Mouse (Mus musculus): ENCODE results near the gene Col16a1. TPM values are rescaled to one million over a fixed set of nuclear protein-coding genes. Genes with fewer than 3 reads are reported as not detected.

The Col16a1 gene
- total RNA-seq, 2 experiments from 2014 or later = 17.1 to 19.8 TPM

GRCm38 (mm10) chr4:130036573-130037401 lies 10.9 kb upstream of the Col16a1 start:
- DNase-seq (ENCODE audit: extremely low spot score in 1 of 2, low spot score in 2 of 2) = peak in 1 of 2 experiments; percentile 78
- intact Hi-C loops (cut with DNase I) = loop anchor here (2.0 to 5.0 kb wide), 3 partner anchors 28 to 156 kb away; no protein-coding TSS in a partner anchor

DNA sequence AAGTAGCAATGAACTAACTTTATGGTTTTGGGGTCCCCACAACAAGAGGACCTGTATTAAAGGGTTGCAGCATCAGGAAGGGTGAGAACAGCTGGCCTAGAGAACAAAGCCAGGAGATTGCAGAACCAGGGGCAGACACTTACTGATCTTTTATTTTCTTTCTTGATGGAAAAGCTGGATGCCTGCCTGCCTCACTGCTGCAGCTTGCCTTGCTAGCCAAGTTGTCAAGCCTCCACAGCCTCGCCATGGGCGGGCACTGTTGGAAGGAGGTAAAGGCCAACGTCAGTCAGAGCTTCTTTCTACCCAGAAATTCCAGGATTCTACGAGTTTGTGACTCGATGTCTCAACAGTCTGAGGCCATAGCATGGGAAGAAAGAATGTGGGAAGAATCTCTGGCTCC lies 8.3 kb upstream of the Col16a1 start:
- intact Hi-C loops (cut with DNase I) = loop anchor here (5.0 kb wide), 1 partner anchor 153 kb away; no protein-coding TSS in a partner anchor
- DNase-seq (ENCODE audit: extremely low spot score in 1 of 2, low spot score in 2 of 2) = no peak

DNA sequence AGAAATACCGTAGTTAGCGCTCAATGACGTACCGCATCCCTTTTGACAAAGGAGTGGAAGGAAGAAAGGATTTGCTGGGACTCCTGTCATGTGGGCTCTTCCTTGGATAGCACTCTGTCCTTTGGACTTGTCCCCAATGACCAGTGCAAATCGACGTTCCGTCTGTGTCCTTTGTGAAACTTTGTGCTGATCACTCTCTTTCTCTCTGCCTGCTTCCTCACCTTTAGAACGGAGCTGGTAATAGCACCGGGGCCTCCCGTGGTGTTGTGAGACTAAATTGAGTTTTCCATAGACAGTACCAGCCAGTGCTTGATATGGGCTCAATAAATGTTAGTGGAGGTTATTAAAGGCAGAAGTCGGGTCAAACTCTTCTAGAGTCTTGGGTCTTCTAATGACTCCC lies 6.6 kb upstream of the Col16a1 start:
- no peak for DNase-seq (ENCODE audit: extremely low spot score in 1 of 2, low spot score in 2 of 2)
- intact Hi-C loops (cut with DNase I) = no loop called here

GRCm38 (mm10) chr4:130044211-130044610 lies 3.4 kb upstream of the Col16a1 start:
- intact Hi-C loops (cut with DNase I) = no loop called here
- no peak for DNase-seq (ENCODE audit: extremely low spot score in 1 of 2, low spot score in 2 of 2)

DNA sequence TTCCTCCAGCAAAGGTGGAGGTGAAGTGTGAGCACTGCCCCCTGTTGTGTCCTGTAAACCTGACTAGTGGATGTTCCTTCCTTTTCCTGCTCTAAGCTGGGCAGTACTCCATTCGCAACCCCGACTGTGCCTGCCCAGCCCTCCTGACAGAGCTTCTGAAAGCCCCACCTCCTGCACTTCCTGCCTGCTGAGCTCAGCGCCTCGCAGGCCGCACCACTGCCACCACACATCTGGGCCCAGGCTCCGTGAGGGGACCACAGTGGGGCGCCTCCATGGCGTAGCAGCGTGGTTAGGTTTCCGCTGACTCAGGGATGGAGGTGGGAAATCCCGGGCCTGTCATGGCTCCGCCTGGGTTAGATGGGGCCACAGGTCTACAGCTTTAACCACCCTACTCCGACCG lies 2.0 kb upstream of the Col16a1 start:
- intact Hi-C loops (cut with DNase I) = no loop called here
- DNase-seq (ENCODE audit: extremely low spot score in 1 of 2, low spot score in 2 of 2) = peak in 1 of 2 experiments; percentile 76

GRCm38 (mm10) chr4:130048203-130048479 lies 501 bp downstream of the Col16a1 start:
- DNase-seq (ENCODE audit: extremely low spot score in 1 of 2, low spot score in 2 of 2) = no peak
- intact Hi-C loops (cut with DNase I) = no loop called here

GRCm38 (mm10) chr4:130050056-130050824 lies 2.6 kb downstream of the Col16a1 start:
- intact Hi-C loops (cut with DNase I) = no loop called here
- peak in 1 of 2 experiments; percentile 86 for DNase-seq (ENCODE audit: extremely low spot score in 1 of 2, low spot score in 2 of 2)

GRCm38 (mm10) chr4:130052283-130052682 lies 4.6 kb downstream of the Col16a1 start:
- DNase-seq (ENCODE audit: extremely low spot score in 1 of 2, low spot score in 2 of 2) = no peak
- intact Hi-C loops (cut with DNase I) = no loop called here

DNA sequence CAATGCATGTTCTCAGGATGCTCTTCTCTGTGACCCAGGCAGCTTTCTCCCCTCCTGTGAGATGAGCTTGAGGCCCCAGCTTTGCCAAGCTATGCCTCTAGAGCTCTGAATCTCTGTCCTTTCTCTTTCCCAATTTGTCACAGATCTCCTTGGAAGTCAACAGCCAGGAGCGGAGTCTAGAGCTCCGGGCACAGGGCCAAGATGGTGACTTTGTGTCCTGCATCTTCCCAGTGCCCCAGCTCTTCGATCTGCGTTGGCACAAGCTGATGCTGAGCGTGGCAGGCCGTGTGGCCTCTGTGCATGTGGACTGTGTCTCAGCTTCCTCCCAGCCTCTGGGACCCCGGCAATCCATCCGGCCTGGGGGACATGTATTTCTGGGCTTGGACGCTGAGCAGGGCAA lies 5.5 kb downstream of the Col16a1 start:
- peak in 1 of 2 experiments; percentile 37 for DNase-seq (ENCODE audit: extremely low spot score in 1 of 2, low spot score in 2 of 2)
- intact Hi-C loops (cut with DNase I) = no loop called here

- DNase-seq (ENCODE audit: extremely low spot score in 1 of 2, low spot score in 2 of 2) = peak in 1 of 2 experiments; percentile 50
- intact Hi-C loops (cut with DNase I) = no loop called here
Measured at GRCm38 (mm10) chr4:130054727-130055126, 7.1 kb downstream of the Col16a1 start.

DNA sequence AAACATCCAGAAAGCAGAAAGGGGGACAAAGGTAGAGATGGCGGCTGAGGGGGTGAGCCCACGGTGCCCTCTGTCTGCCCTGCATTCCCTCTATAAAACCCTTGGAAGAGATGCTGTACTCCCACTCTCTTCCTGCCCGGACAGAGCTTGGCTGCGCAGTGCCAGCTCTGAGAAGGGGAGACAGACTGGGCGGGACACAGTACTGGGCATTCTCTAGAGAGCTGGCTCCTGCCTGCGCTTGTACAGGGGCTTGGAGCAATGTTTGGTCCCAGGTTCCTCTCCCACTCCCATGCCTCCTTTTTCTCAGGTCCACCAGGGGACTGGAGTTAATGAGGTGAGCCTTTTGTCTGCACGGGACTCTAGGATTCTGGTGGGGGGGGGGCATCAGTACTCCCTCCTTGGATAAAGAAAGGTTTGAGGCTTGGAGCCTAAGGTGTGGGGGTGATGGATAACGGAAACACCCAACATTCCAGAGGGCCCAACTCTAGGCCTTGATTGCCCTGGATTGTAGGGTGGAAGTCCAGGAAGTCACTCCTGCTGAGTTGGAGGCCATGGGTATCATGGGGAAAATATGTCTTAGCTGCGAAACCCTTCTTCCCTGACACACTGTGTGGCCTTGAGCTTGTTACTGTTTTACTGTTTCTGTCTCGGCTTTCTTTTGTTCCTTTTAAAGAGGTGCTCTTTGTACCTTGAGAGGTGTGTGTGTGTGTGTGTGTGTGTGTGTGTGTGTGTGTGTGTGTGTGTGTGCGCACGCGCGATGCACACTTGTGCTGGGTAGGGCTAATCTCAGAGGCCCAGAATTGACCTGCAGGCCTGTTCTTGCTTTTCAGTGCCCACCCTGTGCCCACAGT lies 7.7 kb downstream of the Col16a1 start:
- intact Hi-C loops (cut with DNase I) = no loop called here
- DNase-seq (ENCODE audit: extremely low spot score in 1 of 2, low spot score in 2 of 2) = no peak

DNA sequence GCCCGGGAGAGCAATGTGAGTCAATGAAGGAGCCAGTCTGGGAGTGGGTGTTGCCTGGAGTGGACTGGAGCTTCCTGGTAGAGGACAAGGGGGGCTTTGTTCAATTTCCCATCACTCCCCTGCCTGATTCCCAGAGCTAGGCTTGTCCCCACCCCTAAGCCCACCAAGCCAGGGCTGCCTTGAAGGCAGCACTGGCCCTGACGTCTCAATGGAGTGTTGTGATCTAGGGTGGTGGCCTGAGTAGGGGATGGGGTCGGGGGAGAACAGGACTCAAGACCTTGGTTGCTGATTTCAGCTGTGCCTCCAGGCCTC lies 8.3 kb downstream of the Col16a1 start:
- intact Hi-C loops (cut with DNase I) = no loop called here
- DNase-seq (ENCODE audit: extremely low spot score in 1 of 2, low spot score in 2 of 2) = no peak

DNA sequence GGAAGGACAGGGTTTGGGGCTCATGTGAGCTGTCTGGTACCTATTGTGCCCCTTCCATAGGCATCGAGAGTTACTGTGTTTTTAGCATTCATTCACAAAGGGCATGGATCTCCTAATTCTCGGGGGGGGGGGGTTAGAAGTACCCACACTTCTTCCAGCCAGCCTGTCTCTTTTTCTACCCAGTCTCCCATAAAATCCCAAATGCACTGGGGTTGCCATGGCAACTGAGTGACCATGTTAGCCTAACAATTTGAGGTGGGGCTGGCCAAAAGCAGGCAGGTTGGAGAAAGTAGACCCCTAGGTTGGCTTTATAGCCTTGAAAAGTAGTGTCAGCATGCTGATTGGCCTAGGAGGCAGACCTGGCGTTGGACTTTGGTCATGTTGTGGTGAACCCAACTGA lies 8.8 kb downstream of the Col16a1 start:
- DNase-seq (ENCODE audit: extremely low spot score in 1 of 2, low spot score in 2 of 2) = no peak
- intact Hi-C loops (cut with DNase I) = no loop called here

- no peak for DNase-seq (ENCODE audit: extremely low spot score in 1 of 2, low spot score in 2 of 2)
Measured at GRCm38 (mm10) chr4:130060937-130061336, 13.3 kb downstream of the Col16a1 start.

DNA sequence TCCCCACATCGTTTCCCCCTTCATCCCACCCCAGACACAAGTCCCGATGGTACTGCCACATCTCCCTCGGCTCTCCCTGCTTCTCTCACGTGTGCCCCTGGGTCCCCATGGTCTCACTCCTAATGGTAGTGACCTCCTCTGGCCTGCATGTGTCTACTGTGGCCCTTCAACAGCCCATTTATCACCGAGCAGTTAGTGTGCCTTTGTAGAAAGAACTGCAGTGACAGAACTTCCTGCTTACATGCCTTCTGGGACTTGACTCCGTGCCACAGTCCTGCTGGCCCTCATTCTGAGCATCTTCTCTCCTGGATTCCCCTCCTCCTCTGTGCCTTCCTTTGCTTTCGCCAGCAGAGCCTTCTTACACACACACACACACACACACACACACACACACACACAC lies 15.6 kb downstream of the Col16a1 start:
- intact Hi-C loops (cut with DNase I) = no loop called here
- no peak for DNase-seq (ENCODE audit: extremely low spot score in 1 of 2, low spot score in 2 of 2)

More at GRCm38 (mm10) chr4:130060937-130061336, 13.3 kb downstream of the Col16a1 start:
- intact Hi-C loops (cut with DNase I) = no loop called here

DNA sequence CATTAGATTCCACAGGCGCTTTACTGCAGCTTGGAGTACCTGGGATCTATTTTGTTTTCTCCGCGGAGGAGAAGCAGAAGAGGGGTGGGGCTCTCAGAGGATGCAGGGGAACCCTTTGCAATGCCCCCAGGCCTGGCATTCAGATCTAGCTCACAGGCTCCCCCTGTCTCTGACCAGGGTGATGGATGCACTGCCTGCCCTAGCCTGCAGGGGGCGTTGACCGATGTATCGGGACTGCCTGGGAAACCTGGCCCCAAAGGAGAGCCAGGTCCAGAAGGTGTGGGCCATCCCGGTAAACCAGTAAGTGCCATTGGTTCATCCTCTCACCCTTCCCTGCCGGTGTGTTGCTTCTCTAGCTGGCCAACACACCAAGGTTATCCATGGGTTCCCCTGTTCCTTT lies 19.2 kb downstream of the Col16a1 start:
- DNase-seq (ENCODE audit: extremely low spot score in 1 of 2, low spot score in 2 of 2) = peak in 1 of 2 experiments; percentile 60
- intact Hi-C loops (cut with DNase I) = no loop called here

GRCm38 (mm10) chr4:130070523-130070922 lies 22.9 kb downstream of the Col16a1 start:
- intact Hi-C loops (cut with DNase I) = no loop called here
- no peak for DNase-seq (ENCODE audit: extremely low spot score in 1 of 2, low spot score in 2 of 2)

- intact Hi-C loops (cut with DNase I) = no loop called here
Measured at GRCm38 (mm10) chr4:130071758-130072157, 24.1 kb downstream of the Col16a1 start.

DNA sequence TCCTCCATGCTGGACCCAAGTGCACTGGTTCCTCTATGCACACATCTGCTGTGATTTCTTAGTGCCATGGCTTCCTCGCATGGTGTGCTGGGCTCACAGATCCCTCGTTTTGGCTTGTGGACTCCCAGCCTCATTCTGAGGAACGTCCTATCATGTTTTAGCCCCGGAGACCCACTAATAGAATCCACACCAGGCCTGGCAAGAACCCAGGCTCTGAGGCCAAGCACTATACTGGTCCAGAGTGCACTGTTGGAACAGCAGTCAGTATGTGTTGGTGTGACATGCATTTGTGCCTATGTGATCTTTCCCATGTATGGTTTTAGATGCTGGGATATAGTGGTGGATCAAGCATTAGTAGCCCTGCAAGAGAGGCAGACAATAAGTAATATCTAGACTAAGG lies 25.7 kb downstream of the Col16a1 start:
- DNase-seq (ENCODE audit: extremely low spot score in 1 of 2, low spot score in 2 of 2) = no peak
- intact Hi-C loops (cut with DNase I) = no loop called here

More at GRCm38 (mm10) chr4:130071758-130072157, 24.1 kb downstream of the Col16a1 start:
- no peak for DNase-seq (ENCODE audit: extremely low spot score in 1 of 2, low spot score in 2 of 2)

All from left cerebral cortex, postnatal 10 days (tissue).